Mouse (Mus musculus) cerebellum, adult 2 months (tissue): ENCODE data around the gene Nrtn. TPM values are rescaled to one million over a fixed set of nuclear protein-coding genes. Genes with fewer than 3 reads are reported as not detected.

Experiments
- DNase-seq, 2 experiments: peaks; one replicate each; pipeline ENCODE4 v3.0.0; 2021
- H3K27ac ChIP-seq: fragments of 200-500 bp; 2 replicates; pipeline ENCODE4 v1.5.1; 2012; ENCODE audit warnings: low read length, control low read depth, inconsistent platforms; ENCODE audit not compliant: insufficient read depth
- H3K27me3 ChIP-seq: fragments of 200-500 bp; 2 replicates; pipeline ENCODE4 v1.6.1; 2012; ENCODE audit warnings: inconsistent platforms, mild to moderate bottlenecking, low read length, moderate library complexity; ENCODE audit not compliant: control insufficient read depth, insufficient read depth
- H3K4me1 ChIP-seq: fragments of 200-500 bp; 2 replicates; pipeline ENCODE4 v1.6.1; 2011; ENCODE audit warnings: low read length; ENCODE audit not compliant: control insufficient read depth, insufficient read depth
- H3K4me3 ChIP-seq: fragments of 200-500 bp; replicated peaks from 2 replicates; pipeline ENCODE3; 2011; ENCODE audit warnings: mild to moderate bottlenecking, low read depth, low read length, control low read depth; ENCODE audit not compliant: insufficient read depth
- CTCF ChIP-seq: fragments of 200-500 bp; IDR thresholded peaks from 2 replicates; pipeline ENCODE4 v1.5.1; 2011; ENCODE audit warnings: low read depth, mild to moderate bottlenecking, control low read depth, low read length, moderate library complexity, borderline replicate concordance; ENCODE audit not compliant: insufficient read depth
- POLR2A ChIP-seq: fragments of 200-500 bp; IDR thresholded peaks from 2 replicates; pipeline ENCODE4 v1.6.1; 2011; ENCODE audit warnings: low read length, control low read depth, borderline replicate concordance; ENCODE audit not compliant: insufficient read depth
- WGBS: fragments of 180-500 bp; shearing (Covaris S2); methylation state at CpG from one replicate; pipeline ENCODE4 v1.1.7; 2018; 5-methylcytosine and 5-hydroxymethylcytosine counted together
- polyA plus RNA-seq: library from polyadenylated mRNA; depleted of rRNA; stranded (reverse); fragments of >200 nt; gene quantifications from 2 replicates; pipeline ENCODE4 v1.2.3, GENCODE M21; 2012

Gene Nrtn
- polyA plus RNA-seq, 1 experiment = 9.3 TPM

- no peak for TF ChIP-seq POLR2A
- TF ChIP-seq CTCF = peak; percentile 48; the same call in 1 of the 2 replicates
- H3K4me3 ChIP-seq = no peak overlapping the region
- peaks cover 13% of the 10 kb centered on the region for H3K4me1 ChIP-seq
- H3K27ac ChIP-seq = no peak overlapping the region
- 4% methylated on average over 12 of the region's 12 CpGs for WGBS
- peaks cover 2% of the 10 kb centered on the region; the same call in 1 of the 2 replicates for H3K27me3 ChIP-seq
- DNase-seq = peak; percentile 56 to 64
Measured at GRCm38 (mm10) chr17:56758132-56758531, 802 bp upstream of the Nrtn start.

- H3K27me3 ChIP-seq = peaks cover 2% of the 10 kb centered on the region; the same call in 1 of the 2 replicates
Measured at GRCm38 (mm10) chr17:56756703-56757399, 479 bp downstream of the Nrtn start.

GRCm38 (mm10) chr17:56754271-56755185, 2.8 kb downstream of the Nrtn start:
- no peak for TF ChIP-seq POLR2A
- no peak for TF ChIP-seq CTCF
- Histone ChIP-seq H3K27me3 (peaks cover 2% of the 10 kb centered on the region; the same call in 1 of the 2 replicates), H3K4me1 (0 out of 2 replicates have a peak, but pooled peaks cover 2% of the 10 kb centered on the region), H3K27ac (no peak overlapping the region), H3K4me3 (no peak overlapping the region)
- no peak for DNase-seq
- 11% methylated on average over 36 of the region's 36 CpGs for WGBS

More at GRCm38 (mm10) chr17:56756703-56757399, 479 bp downstream of the Nrtn start:
- Histone ChIP-seq H3K4me1 (0 out of 2 replicates have a peak, but pooled peaks cover 5% of the 10 kb centered on the region), H3K4me3 (no peak overlapping the region), H3K27ac (no peak overlapping the region)
- WGBS = 2% methylated on average over 51 of the region's 51 CpGs
- no peak for TF ChIP-seq CTCF
- DNase-seq = no peak

GRCm38 (mm10) chr17:56753452-56753851, 3.9 kb downstream of the Nrtn start:
- Histone ChIP-seq H3K27me3 (peaks cover 2% of the 10 kb centered on the region; the same call in 1 of the 2 replicates), H3K4me3 (no peak overlapping the region), H3K4me1 (0 out of 2 replicates have a peak, but pooled peaks cover 2% of the 10 kb centered on the region), H3K27ac (no peak overlapping the region)
- TF ChIP-seq POLR2A = no peak
- TF ChIP-seq CTCF = no peak
- DNase-seq = no peak
- WGBS = 10% methylated on average over 15 of the region's 15 CpGs

- no peak for DNase-seq
- Histone ChIP-seq H3K4me1 (no peaks in the 10 kb centered on the region), H3K27me3 (no peaks in the 10 kb centered on the region; the same call in 1 of the 2 replicates), H3K27ac (no peak overlapping the region), H3K4me3 (no peak overlapping the region)
- no peak for TF ChIP-seq POLR2A
- no peak for TF ChIP-seq CTCF
- 29% methylated on average over 71 of the region's 71 CpGs for WGBS
Measured at GRCm38 (mm10) chr17:56751404-56752072, 5.8 kb downstream of the Nrtn start.

GRCm38 (mm10) chr17:56744173-56744572, 13.2 kb downstream of the Nrtn start:
- DNase-seq = no peak
- no peak for TF ChIP-seq POLR2A
- no peak for TF ChIP-seq CTCF
- Histone ChIP-seq H3K4me1 (no peaks in the 10 kb centered on the region), H3K4me3 (no peak overlapping the region), H3K27ac (no peak overlapping the region), H3K27me3 (no peaks in the 10 kb centered on the region; the same call in 1 of the 2 replicates)
- 60% methylated on average over 5 of the region's 5 CpGs for WGBS

GRCm38 (mm10) chr17:56740788-56741160, 16.6 kb downstream of the Nrtn start:
- 80% methylated on average over 17 of the region's 17 CpGs for WGBS
- H3K27me3 ChIP-seq = no peaks in the 10 kb centered on the region; the same call in 1 of the 2 replicates
- no peak overlapping the region for H3K27ac ChIP-seq
- H3K4me3 ChIP-seq = no peak overlapping the region
- TF ChIP-seq POLR2A (no peak), CTCF (no peak)
- H3K4me1 ChIP-seq = no peaks in the 10 kb centered on the region
- DNase-seq = no peak
